Mouse (Mus musculus): Measurements from ENCODE around the gene Mgat4e. TPM values are rescaled to one million over a fixed set of nuclear protein-coding genes. Genes with fewer than 3 reads are reported as not detected.
"Not testable (repeated sequence)": the region's sequence is repeated elsewhere in the genome, so short reads cannot be mapped to it uniquely, and the experiment has no call there.

Mgat4e gene
- polyA plus RNA-seq, 1 experiment from 2014 or later: not detected

DNA sequence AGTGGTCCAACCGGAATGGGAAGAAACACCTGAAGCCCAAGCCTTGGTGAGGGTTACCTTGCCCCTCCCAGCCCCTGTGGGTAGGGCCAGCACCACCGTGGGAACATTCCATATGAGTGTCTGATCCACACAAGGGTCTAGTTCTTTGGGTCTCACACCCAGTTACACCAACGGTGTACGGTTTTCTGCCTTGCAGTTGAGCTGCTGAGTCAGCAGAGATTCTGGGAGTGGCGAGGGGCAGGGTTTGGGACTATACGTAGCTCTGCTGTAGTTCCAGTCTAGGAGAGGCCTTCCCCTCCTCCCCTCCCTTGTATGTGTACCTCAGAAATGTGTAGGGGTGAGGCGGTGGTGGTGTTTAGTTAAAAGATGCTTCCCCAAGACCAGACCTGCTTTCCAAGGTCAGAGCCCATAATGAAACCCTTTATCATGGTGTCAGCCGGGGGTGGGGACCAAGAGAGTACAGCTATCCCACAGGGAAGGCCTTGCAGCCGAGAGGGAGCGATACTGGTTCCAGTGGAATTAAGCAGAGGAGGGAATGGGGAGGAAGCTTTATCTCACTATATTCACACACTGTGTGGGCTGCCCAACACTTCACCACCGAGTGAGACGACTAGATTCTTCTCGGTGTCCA, 5.9 kb upstream of the Mgat4e start:
- Histone ChIP-seq H3K4me1 (replicated peaks) (peaks cover 37% of the 10 kb centered on the region), H3K9me3 (replicated peaks) (no peaks in the 10 kb centered on the region), H3K4me3 (replicated peaks) (peak overlapping the region; percentile 74), H3K36me3 (no peaks in the 10 kb centered on the region), H3K4me2 (peak overlapping the region; percentile 96), H3K9ac (peak overlapping the region; percentile 72; the same call in 1 of the 2 replicates), H3K27ac (peak overlapping the region; percentile 3; the same call in 1 of the 2 replicates), H3K27me3 (no peaks in the 10 kb centered on the region)
- DNase-seq (peak; percentile 22), ATAC-seq (ENCODE audit: low read depth) (no peak)
- 29% methylated on average over 13 of the region's 13 CpGs for WGBS (ENCODE audit: insufficient replicate concordance)

DNA sequence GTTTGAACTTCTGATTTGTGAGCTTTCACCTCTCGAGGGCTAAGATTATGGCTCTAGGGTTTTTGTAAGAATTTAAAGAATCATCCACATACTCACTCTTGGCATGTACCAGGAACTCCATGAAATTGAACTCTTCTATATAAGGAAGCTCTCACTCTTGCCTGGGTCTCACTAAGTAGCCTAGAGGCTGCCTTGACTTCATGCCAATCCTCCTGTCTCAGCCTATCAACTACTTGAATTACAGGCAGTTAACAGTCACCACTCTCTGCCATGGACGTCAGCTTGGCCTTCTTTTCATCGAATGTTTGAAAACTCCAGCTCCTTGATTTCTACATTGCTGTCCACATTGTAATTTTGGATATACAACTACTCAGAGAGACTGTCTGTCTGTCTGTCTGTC, 2.9 kb upstream of the Mgat4e start:
- Histone ChIP-seq H3K9me3 (replicated peaks) (no peaks in the 10 kb centered on the region), H3K9ac (no peak overlapping the region), H3K4me1 (replicated peaks) (peaks cover 29% of the 10 kb centered on the region), H3K27ac (no peak overlapping the region), H3K4me2 (no peak overlapping the region), H3K27me3 (no peaks in the 10 kb centered on the region), H3K4me3 (replicated peaks) (no peak overlapping the region), H3K36me3 (no peaks in the 10 kb centered on the region)
- WGBS (ENCODE audit: insufficient replicate concordance): 58% methylated on average over 3 of the region's 3 CpGs
- no peak for ATAC-seq (ENCODE audit: low read depth)
- DNase-seq: no peak

DNA sequence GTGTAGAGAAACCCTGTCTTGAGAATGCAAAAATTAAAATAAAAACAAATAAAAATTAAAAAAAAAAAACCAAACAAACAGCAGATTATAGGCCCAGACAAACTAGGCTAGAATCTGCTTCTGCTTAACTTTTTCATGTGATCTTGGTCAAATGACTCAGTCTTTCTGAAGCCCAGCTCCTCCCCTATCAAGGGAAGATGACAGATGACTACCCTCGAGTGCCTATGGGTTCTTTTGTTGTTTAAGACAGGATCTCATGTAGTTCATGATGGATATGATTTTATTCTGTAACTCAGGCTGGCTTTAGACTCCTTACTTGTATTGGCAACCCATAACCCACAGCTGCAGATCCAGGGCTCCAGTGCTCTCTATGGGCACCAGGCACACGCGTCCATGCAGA, 2.4 kb upstream of the Mgat4e start:
- Histone ChIP-seq H3K4me2 (no peak overlapping the region), H3K27me3 (no peaks in the 10 kb centered on the region), H3K9me3 (replicated peaks) (no peaks in the 10 kb centered on the region), H3K36me3 (no peaks in the 10 kb centered on the region), H3K9ac (no peak overlapping the region), H3K4me3 (replicated peaks) (no peak overlapping the region), H3K27ac (no peak overlapping the region), H3K4me1 (replicated peaks) (peaks cover 24% of the 10 kb centered on the region)
- no peak for ATAC-seq (ENCODE audit: low read depth)
- no peak for DNase-seq
- 69% methylated on average over 3 of the region's 3 CpGs for WGBS (ENCODE audit: insufficient replicate concordance)

DNA sequence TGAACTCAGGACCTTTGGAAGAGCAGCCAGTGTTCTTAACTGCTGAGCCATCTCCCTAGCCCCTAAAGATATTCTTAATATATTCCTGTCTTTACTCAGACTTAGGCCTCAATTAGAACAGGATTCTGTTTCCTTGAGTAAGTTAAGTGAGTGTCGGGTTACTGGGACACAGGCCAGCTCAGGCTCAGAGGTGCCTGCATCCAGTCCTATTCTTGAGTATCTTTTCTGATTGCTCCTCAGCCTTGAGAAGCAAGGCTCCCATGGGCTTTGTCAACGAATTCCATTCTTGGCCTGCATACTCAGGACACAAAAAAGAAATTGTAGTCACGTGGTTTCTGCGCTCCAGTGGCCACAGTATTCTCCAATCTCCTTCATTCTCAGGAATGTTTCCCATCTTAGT, 1.3 kb downstream of the Mgat4e start:
- H3K27me3 ChIP-seq: 0 out of 2 replicates have a peak, but pooled peaks cover 4% of the 10 kb centered on the region
- DNase-seq: no peak
- 68% methylated on average over 4 of the region's 4 CpGs for WGBS (ENCODE audit: insufficient replicate concordance)
- no peaks in the 10 kb centered on the region for H3K36me3 ChIP-seq
- no peak overlapping the region for H3K4me3 ChIP-seq (replicated peaks)
- H3K4me1 ChIP-seq (replicated peaks): peaks cover 2% of the 10 kb centered on the region; the same call in 1 of the 2 replicates
- H3K9me3 ChIP-seq (replicated peaks): no peaks in the 10 kb centered on the region
- H3K9ac ChIP-seq: no peak overlapping the region
- no peak for ATAC-seq (ENCODE audit: low read depth)
- no peak overlapping the region for H3K27ac ChIP-seq
- no peak overlapping the region for H3K4me2 ChIP-seq

DNA sequence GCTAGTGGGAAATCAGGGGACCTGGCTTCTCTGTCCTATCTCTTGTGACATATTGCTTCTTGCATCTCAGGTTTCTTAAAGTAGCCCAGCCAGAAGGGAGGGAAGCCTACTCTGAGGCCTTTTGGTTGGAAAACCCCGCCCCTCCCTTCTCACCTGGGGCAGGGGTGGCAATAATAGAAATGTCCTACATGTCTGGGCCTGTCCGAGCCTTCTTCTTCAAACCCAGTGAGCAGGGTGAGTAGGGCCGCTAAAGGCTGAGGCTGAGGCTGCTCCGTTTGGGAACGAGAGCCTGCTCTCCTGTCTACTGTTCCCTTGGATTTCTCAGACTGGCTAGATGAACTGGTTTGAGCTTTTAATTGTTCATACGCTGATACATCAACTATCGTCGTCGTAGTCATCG, 8.9 kb downstream of the Mgat4e start:
- no peaks in the 10 kb centered on the region for H3K9me3 ChIP-seq (replicated peaks)
- peaks cover 9% of the 10 kb centered on the region for H3K4me1 ChIP-seq (replicated peaks)
- DNase-seq (no peak), ATAC-seq (ENCODE audit: low read depth) (no peak)
- 82% methylated on average over 10 of the region's 10 CpGs for WGBS (ENCODE audit: insufficient replicate concordance)
- H3K27me3 ChIP-seq: 0 out of 2 replicates have a peak, but pooled peaks cover 3% of the 10 kb centered on the region
- no peak overlapping the region for H3K27ac ChIP-seq
- no peak overlapping the region for H3K4me3 ChIP-seq (replicated peaks)
- no peak overlapping the region for H3K4me2 ChIP-seq
- H3K36me3 ChIP-seq: no peaks in the 10 kb centered on the region
- H3K9ac ChIP-seq: no peak overlapping the region

DNA sequence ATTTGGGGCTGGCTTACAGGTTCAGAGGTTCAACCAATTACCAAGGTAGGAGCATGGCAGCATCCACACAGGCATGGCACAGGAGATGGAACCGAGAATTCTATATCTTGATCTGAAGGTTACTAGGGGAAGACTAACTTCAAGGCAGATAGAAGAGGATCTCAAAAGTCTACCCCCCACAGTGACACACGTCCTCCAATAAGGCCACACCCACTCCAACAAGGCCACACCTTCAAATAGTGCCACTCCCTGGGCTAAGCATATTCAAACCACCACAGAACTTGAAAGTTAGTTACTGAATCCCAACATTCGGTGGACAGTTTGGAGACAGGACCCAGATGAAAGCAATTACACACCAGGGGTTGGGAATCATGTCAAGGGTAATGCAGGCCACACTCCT, 14.0 kb downstream of the Mgat4e start:
- ATAC-seq (ENCODE audit: low read depth) (peak; percentile 61; the same call in 1 of the 2 replicates), DNase-seq (no peak)
- H3K27ac ChIP-seq: no peak overlapping the region
- H3K36me3 ChIP-seq: no peaks in the 10 kb centered on the region
- WGBS (ENCODE audit: insufficient replicate concordance): 51% methylated on average over 3 of the region's 3 CpGs
- no peaks in the 10 kb centered on the region for H3K9me3 ChIP-seq (replicated peaks)
- H3K9ac ChIP-seq: no peak overlapping the region
- no peak overlapping the region for H3K4me3 ChIP-seq (replicated peaks)
- peaks cover 23% of the 10 kb centered on the region for H3K4me1 ChIP-seq (replicated peaks)
- no peak overlapping the region for H3K4me2 ChIP-seq
- H3K27me3 ChIP-seq: no peaks in the 10 kb centered on the region

DNA sequence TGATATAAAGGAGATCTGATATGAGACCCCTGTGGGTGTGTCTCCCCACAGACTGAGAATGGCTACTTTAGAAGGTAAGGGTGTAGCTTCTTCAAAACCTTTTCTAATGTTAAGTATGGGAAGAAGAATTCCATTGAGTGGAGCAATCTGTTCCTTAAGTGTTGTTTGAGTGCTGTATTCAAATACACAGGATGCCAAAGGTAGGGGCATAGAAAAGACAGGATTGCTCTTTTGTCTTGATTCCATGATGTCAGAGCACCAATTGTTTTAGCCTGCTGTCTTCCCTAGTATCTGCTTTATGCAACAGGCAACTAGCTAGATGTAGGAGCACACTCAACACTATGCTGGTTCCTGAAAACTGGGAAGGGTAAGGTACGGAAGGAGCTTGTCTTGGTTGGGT, 14.4 kb downstream of the Mgat4e start:
- DNase-seq (no peak), ATAC-seq (ENCODE audit: low read depth) (no peak)
- Histone ChIP-seq H3K4me2 (no peak overlapping the region), H3K36me3 (no peaks in the 10 kb centered on the region), H3K4me3 (replicated peaks) (no peak overlapping the region), H3K4me1 (replicated peaks) (peaks cover 28% of the 10 kb centered on the region), H3K27me3 (no peaks in the 10 kb centered on the region), H3K9me3 (replicated peaks) (no peaks in the 10 kb centered on the region), H3K27ac (no peak overlapping the region), H3K9ac (no peak overlapping the region)
- WGBS (ENCODE audit: insufficient replicate concordance): 83% methylated on average over 1 of the region's 1 CpGs

DNA sequence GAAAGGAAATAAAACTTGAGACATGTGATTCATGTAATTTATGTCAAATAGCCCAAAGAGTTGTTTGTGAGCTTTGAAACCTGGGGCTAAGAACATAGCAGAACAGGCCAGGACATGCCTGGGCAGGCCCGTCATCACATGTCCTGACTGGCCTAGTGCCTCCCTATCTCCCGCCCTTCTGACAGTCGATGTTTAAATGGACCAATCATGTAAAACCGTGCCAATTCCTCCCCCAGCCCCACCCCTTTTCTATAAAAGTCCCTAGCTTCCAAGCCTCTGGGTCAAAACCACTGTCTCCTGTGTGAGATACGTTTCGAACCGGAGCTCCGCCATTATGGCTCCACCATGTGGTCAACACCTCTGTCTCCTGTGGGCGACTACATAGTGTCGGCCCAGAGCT, 15.8 kb downstream of the Mgat4e start:
- not testable (repeated sequence) for H3K36me3 ChIP-seq; H3K27ac ChIP-seq; H3K9ac ChIP-seq; H3K4me2 ChIP-seq; ATAC-seq (ENCODE audit: low read depth); H3K27me3 ChIP-seq; DNase-seq; H3K4me3 ChIP-seq (replicated peaks); H3K9me3 ChIP-seq (replicated peaks)
- peaks cover 34% of the 10 kb centered on the region for H3K4me1 ChIP-seq (replicated peaks)
- 89% methylated on average over 10 of the region's 10 CpGs for WGBS (ENCODE audit: insufficient replicate concordance)

DNA sequence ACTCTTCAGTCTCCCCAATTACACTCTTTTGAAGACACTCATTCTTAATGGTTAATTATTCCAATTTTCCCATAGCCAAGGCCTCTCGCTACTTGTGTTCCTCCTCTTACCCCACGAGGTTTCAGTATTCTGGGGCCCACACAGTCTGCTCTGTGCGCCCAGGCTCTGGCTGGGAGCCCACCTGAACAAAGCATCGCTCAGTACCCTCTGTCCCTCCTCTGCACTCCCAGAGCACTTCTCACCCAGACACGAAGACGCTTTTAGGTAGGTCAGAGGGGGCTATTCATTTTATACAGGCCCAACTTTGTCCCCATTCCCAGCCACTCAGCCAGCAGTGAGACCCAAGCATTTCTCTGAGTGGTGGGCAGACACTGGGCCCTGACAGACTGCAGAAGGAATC, 18.9 kb downstream of the Mgat4e start:
- peak overlapping the region; percentile 61 for H3K27ac ChIP-seq
- ATAC-seq (ENCODE audit: low read depth) (no peak), DNase-seq (no peak)
- H3K4me2 ChIP-seq: no peak overlapping the region
- no peak overlapping the region for H3K4me3 ChIP-seq (replicated peaks)
- peaks cover 50% of the 10 kb centered on the region for H3K4me1 ChIP-seq (replicated peaks)
- no peaks in the 10 kb centered on the region for H3K9me3 ChIP-seq (replicated peaks)
- no peaks in the 10 kb centered on the region for H3K36me3 ChIP-seq
- 73% methylated on average over 6 of the region's 6 CpGs for WGBS (ENCODE audit: insufficient replicate concordance)
- H3K9ac ChIP-seq: no peak overlapping the region
- no peaks in the 10 kb centered on the region for H3K27me3 ChIP-seq

DNA sequence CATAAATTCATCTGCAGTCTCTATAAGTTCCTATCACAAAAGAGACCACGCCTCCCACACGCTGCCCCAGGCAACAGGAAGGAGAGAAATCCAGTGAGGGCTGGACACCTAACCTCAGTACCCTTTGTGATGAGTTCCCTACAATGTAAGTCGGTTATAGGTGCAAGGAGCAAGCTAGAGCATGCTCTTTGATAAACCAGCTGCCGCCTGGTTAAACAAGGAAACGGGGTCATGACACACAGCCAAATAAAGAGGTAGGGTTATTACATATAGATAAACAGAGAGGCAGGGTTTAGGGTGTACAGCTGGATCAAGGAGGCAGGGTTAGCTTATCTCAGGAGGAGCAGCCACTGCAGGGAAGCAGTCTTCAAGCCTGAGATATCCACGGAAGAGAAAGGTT, 22.7 kb downstream of the Mgat4e start:
- peak overlapping the region; percentile 94 for H3K27ac ChIP-seq

DNA sequence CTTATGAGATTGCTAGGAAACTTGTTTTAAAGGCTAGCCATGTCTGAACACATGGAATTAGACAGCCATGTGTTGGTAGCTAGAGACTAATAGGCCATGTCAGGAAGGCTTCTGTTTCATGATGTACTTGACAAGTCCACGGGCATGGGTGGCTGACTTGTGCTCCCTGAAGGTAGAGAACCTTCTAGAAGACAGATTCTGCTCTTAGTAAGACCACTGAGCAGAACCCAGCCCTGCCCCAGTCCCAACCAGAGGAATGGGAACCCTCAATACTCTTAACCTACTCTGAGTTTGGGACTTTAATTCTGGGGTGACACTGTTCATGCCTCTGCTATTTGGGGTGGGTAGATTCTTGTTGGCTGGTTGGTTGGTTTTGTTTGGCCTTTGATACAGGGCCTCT, 24.5 kb downstream of the Mgat4e start:
- Histone ChIP-seq H3K9ac (no peak overlapping the region), H3K4me1 (replicated peaks) (peaks cover 60% of the 10 kb centered on the region), H3K9me3 (replicated peaks) (no peaks in the 10 kb centered on the region), H3K36me3 (no peaks in the 10 kb centered on the region), H3K4me2 (no peak overlapping the region), H3K27ac (0 out of 2 replicates have a peak overlapping the region, but pooled peaks have one; percentile 94), H3K4me3 (replicated peaks) (no peak overlapping the region), H3K27me3 (no peaks in the 10 kb centered on the region)
- ATAC-seq (ENCODE audit: low read depth) (no peak), DNase-seq (no peak)
- 79% methylated on average over 1 of the region's 1 CpGs for WGBS (ENCODE audit: insufficient replicate concordance)

More for the DNA sequence above, 22.7 kb downstream of the Mgat4e start:
- Histone ChIP-seq H3K4me2 (peak overlapping the region; percentile 60), H3K9me3 (replicated peaks) (no peaks in the 10 kb centered on the region), H3K9ac (peak overlapping the region; percentile 66), H3K36me3 (no peaks in the 10 kb centered on the region), H3K4me3 (replicated peaks) (peak overlapping the region; percentile 33), H3K4me1 (replicated peaks) (peaks cover 52% of the 10 kb centered on the region), H3K27me3 (no peaks in the 10 kb centered on the region)
- WGBS (ENCODE audit: insufficient replicate concordance): 9% methylated on average over 6 of the region's 6 CpGs
- ATAC-seq (ENCODE audit: low read depth) (peak; percentile 99), DNase-seq (peak; percentile 72)

DNA sequence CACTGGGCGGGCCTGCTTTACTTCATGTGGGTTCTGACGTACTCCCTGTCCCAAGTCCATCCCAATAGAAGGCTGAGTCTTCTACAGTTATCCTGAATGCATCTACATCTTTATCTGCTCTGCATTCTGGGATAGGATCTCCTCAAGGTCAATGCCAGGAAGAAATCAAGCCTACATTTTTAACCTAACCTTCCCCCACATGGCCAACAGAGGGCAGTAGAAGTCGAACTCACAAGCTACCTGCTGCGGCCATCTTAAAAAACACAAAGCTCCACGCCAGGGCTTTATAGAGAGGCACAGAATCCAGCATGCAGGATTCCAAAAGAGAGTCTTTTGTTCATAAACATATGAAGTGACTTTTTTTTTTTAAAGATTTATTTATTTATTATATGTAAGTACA, 25.1 kb downstream of the Mgat4e start:
- WGBS (ENCODE audit: insufficient replicate concordance): 55% methylated on average over 5 of the region's 5 CpGs
- no peaks in the 10 kb centered on the region for H3K9me3 ChIP-seq (replicated peaks)
- H3K36me3 ChIP-seq: no peaks in the 10 kb centered on the region
- H3K4me2 ChIP-seq: no peak overlapping the region
- no peak overlapping the region for H3K9ac ChIP-seq
- no peak overlapping the region for H3K27ac ChIP-seq
- DNase-seq (no peak), ATAC-seq (ENCODE audit: low read depth) (no peak)
- no peaks in the 10 kb centered on the region for H3K27me3 ChIP-seq
- H3K4me3 ChIP-seq (replicated peaks): no peak overlapping the region
- peaks cover 59% of the 10 kb centered on the region for H3K4me1 ChIP-seq (replicated peaks)
